ENCODE assay signal across 8 mouse cellular contexts in genomic region chr4:45820074-45820830, GRCm38 (mm10). TPM values are rescaled to one million over a fixed set of nuclear protein-coding genes. Genes with fewer than 3 reads are reported as not detected.
DNase-seq lines count a peak whose midpoint lies in the region; ATAC-seq and TF ChIP-seq lines count a peak whose summit lies in the region.
"Had no signal": no experiment of that assay in that cellular context is flagged by ENCODE, and none has a peak within 500 bp of the region (broad histone marks: within the 10 kb centered on the region; RNA-seq: fewer than 3 reads in every experiment).

No protein-coding gene starts in this region.

- H3K4me2 ChIP-seq in forebrain, embryonic 15.5 days (replicated peaks) = peak overlapping the region; percentile 39

- peak overlapping the region; percentile 15 for H3K4me3 ChIP-seq in forebrain, embryonic 15.5 days
- H3K4me3 ChIP-seq in hindbrain, embryonic 10.5 days = peak overlapping the region; percentile 39
- H3K4me3 ChIP-seq in left cerebral cortex, adult 2 months = peak overlapping the region; percentile 11

- peak; percentile 88 for TF ChIP-seq CTCF in left cerebral cortex, adult 2 months (IDR thresholded peaks at IDR 0.05)

- intact Hi-C loops in left cerebral cortex, adult 2 months (cut with DNase I) = loop anchor here (5.0 kb wide), 1 partner anchor 37 kb away; no protein-coding TSS in a partner anchor

- DNase-seq in MN1 (ENCODE audit: low spot score) = peak; percentile 65
- DNase-seq in brain, adult 2 months (ENCODE audit: low read depth, low spot score) = peak; percentile 67
- DNase-seq in hindbrain, embryonic 10.5 days (ENCODE audit: low spot score) = peak; percentile 78
- DNase-seq in left cerebral cortex, adult 2 months (ENCODE audit: extremely low spot score in 1 of 2, low spot score in 2 of 2) = peak; percentile 45 to 72
- peak; percentile 74 for DNase-seq in mesoderm, embryonic 11.5 days (ENCODE audit: low read depth, low spot score)
- peak; percentile 34 for DNase-seq in spleen, adult 12 weeks (ENCODE audit: low spot score)

- H3K27me3 ChIP-seq in forebrain, embryonic 15.5 days = no peaks in the 10 kb centered on the region
- H3K27me3 ChIP-seq in hindbrain, embryonic 10.5 days (ENCODE audit: insufficient read depth, poor library complexity, severe bottlenecking) = peaks cover 37% of the 10 kb centered on the region

- H3K9me3 ChIP-seq in forebrain, embryonic 15.5 days = no peaks in the 10 kb centered on the region
- no peaks in the 10 kb centered on the region for H3K9me3 ChIP-seq in hindbrain, embryonic 10.5 days
- H3K9me3 ChIP-seq: liver, embryonic 15.5 days had no signal

- H3K36me3 ChIP-seq in forebrain, embryonic 15.5 days = peaks cover 16% of the 10 kb centered on the region
- peaks cover 8% of the 10 kb centered on the region for H3K36me3 ChIP-seq in hindbrain, embryonic 10.5 days
- H3K36me3 ChIP-seq: liver, embryonic 15.5 days had no signal

- H3K9ac ChIP-seq in forebrain, embryonic 15.5 days (replicated peaks) = peak overlapping the region; percentile 25
- H3K9ac ChIP-seq: liver, embryonic 15.5 days had no signal

- H3K27ac ChIP-seq in forebrain, embryonic 15.5 days (replicated peaks) = peak overlapping the region; percentile 99
- H3K27ac ChIP-seq in hindbrain, embryonic 10.5 days = peak overlapping the region; percentile 92
- no peak overlapping the region for H3K27ac ChIP-seq in left cerebral cortex, adult 2 months
- H3K27ac ChIP-seq: liver, embryonic 15.5 days had no signal

- H3K4me1 ChIP-seq in forebrain, embryonic 15.5 days = peaks cover 97% of the 10 kb centered on the region
- H3K4me1 ChIP-seq in hindbrain, embryonic 10.5 days (replicated peaks) = peaks cover 98% of the 10 kb centered on the region
- H3K4me1 ChIP-seq: liver, embryonic 15.5 days had no signal

- no peak for ATAC-seq in forebrain, embryonic 15.5 days (replicated peaks)

- 35% methylated on average over 8 of the region's 8 CpGs for WGBS in forebrain, embryonic 15.5 days
- WGBS in hindbrain, embryonic 10.5 days = 42% methylated on average over 8 of the region's 8 CpGs

RNA-seq across cellular contexts. Expression of gene Igfbpl1, which starts 6.5 kb away (rescaled TPM):
- 114 and 126 TPM in 2 replicates for polyA plus RNA-seq in forebrain, embryonic 15.5 days (2015; fragmentation: Nextera tagmentation; extraction: Ambion mirVana)
- 13.7 and 56.4 TPM in 2 replicates for polyA plus RNA-seq in hindbrain, embryonic 10.5 days (2016; fragmentation: Nextera tagmentation; extraction: Ambion mirVana)
- total RNA-seq in left cerebral cortex, adult 2 months (2021) = under 1 TPM; 0.18 to 0.89 TPM
- polyA plus RNA-seq: liver, embryonic 15.5 days had no signal

RNA-seq across cellular contexts. Expression of gene Aldh1b1, which starts 21.4 kb away (rescaled TPM):
- 25.7 and 27.4 TPM in 2 replicates for polyA plus RNA-seq in forebrain, embryonic 15.5 days (2015; fragmentation: Nextera tagmentation; extraction: Ambion mirVana)
- polyA plus RNA-seq in hindbrain, embryonic 10.5 days (2016; fragmentation: Nextera tagmentation; extraction: Ambion mirVana) = 7.3 and 7.4 TPM in 2 replicates
- total RNA-seq in left cerebral cortex, adult 2 months (2021) = 1 to 10 TPM; 4.9 to 5.2 TPM

RNA-seq across cellular contexts. Expression of gene Stra6l, which starts 28.2 kb away (rescaled TPM):
- 1.5 and 1.6 TPM in 2 replicates for polyA plus RNA-seq in forebrain, embryonic 15.5 days (2015; fragmentation: Nextera tagmentation; extraction: Ambion mirVana)
- polyA plus RNA-seq in hindbrain, embryonic 10.5 days (2016; fragmentation: Nextera tagmentation; extraction: Ambion mirVana) = 0.29 and 0.54 TPM in 2 replicates
- total RNA-seq in left cerebral cortex, adult 2 months (2021) = not detected
